Mouse (Mus musculus): ENCODE measurements around the gene Dgkb. TPM values are rescaled to one million over a fixed set of nuclear protein-coding genes. Genes with fewer than 3 reads are reported as not detected.

Gene Dgkb
- not detected for total RNA-seq (2023)

DNA sequence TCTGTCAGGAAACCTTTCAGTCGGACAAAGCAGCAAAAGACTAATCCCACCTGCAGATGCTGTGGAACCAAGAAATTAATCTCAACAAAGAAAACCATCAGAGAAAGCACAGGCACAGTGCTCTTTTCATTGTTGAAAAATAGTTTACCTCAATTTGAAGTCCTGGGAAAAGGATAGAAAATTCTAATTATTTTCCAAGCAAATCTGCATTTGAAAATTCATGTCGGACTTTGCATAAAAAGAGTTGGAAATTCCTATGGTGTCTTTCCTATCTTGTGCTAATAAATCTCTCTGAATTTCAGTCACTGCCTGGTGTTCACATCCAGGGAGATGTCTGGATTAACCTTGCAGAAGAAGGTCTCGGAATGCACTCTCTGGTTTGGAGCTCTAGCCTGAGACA, at the start of gene Dgkb:
Gene Dgkb (plus strand): TSS at position 301 of the 400 bp plus-strand sequence.

Measured in neutrophil, adult 59 days (primary cell).